Mouse (Mus musculus) neural tube, embryonic 11.5 days (tissue): Measurements from ENCODE around the gene Ggt7. TPM values are rescaled to one million over a fixed set of nuclear protein-coding genes. Genes with fewer than 3 reads are reported as not detected.
"Not testable (repeated sequence)": the region's sequence is repeated elsewhere in the genome, so short reads cannot be mapped to it uniquely, and the experiment has no call there.

ENCODE experiments used
- ATAC-seq: fragments of 200-750 bp; cut with Nextera tagmentation; 2 replicates; pipeline ENCODE4 v1.8.0; 2017; ENCODE audit warnings: moderate number of reproducible peaks, mild to moderate bottlenecking, moderate TSS enrichment, moderate library complexity; ENCODE audit not compliant: insufficient read depth, low FRiP score, low TSS enrichment
- DNase-seq: peaks from one replicate; pipeline ENCODE4 v3.0.0-alpha.2; 2015; ENCODE audit warnings: low spot score
- H3K27ac ChIP-seq: fragments of 300-500 bp; sonication (generic); 2 replicates; pipeline ENCODE4 v1.5.1; 2014; ENCODE audit warnings: low read depth, mild to moderate bottlenecking, low read length
- H3K27me3 ChIP-seq: fragments of 300-500 bp; sonication (generic); 2 replicates; pipeline ENCODE4 v1.6.1; 2014; ENCODE audit warnings: mild to moderate bottlenecking, low read length, mixed read lengths; ENCODE audit not compliant: control insufficient read depth, insufficient read depth
- H3K36me3 ChIP-seq: fragments of 300-500 bp; sonication (generic); 2 replicates; pipeline ENCODE4 v1.6.1; 2014; ENCODE audit warnings: mild to moderate bottlenecking, low read length, moderate library complexity, mixed read lengths; ENCODE audit not compliant: control insufficient read depth, insufficient read depth
- H3K4me1 ChIP-seq: fragments of 300-500 bp; sonication (generic); 2 replicates; pipeline ENCODE4 v1.6.1; 2014; ENCODE audit warnings: low read length, mixed read lengths; ENCODE audit not compliant: control insufficient read depth, insufficient read depth
- H3K4me2 ChIP-seq: fragments of 300-500 bp; sonication (generic); 2 replicates; pipeline ENCODE4 v1.6.1; 2014; ENCODE audit warnings: low read depth, mild to moderate bottlenecking, moderate library complexity
- H3K4me3 ChIP-seq: fragments of 300-500 bp; sonication (generic); 2 replicates; pipeline ENCODE4 v1.5.1; 2014; ENCODE audit warnings: low read depth, low read length
- H3K9ac ChIP-seq: fragments of 300-500 bp; sonication (generic); 2 replicates; pipeline ENCODE4 v1.6.1; 2014; ENCODE audit warnings: mild to moderate bottlenecking, low read length
- H3K9me3 ChIP-seq: fragments of 300-500 bp; sonication (generic); 2 replicates; pipeline ENCODE4 v1.6.1; 2016; ENCODE audit warnings: low read length; ENCODE audit not compliant: control insufficient read depth
- WGBS: fragments of 180-500 bp; shearing (Covaris S2); extraction: QIAGEN DNeasy Blood & Tissue Kit; methylation state at CpG from one replicate; pipeline ENCODE4 v1.1.7; 2014; 5-methylcytosine and 5-hydroxymethylcytosine counted together
- polyA plus RNA-seq: library from polyadenylated mRNA; unstranded; fragments of >200 nt; fragmentation: Nextera tagmentation; extraction: Ambion mirVana; gene quantifications from 2 replicates; pipeline ENCODE4 v1.2.1, GENCODE M21; 2014

Ggt7 gene
- polyA plus RNA-seq, 1 experiment from 2014 or later: 17.1 TPM

GRCm38 (mm10) chr2:155447906-155448305 lies 70.1 kb downstream of the Ggt7 start:
- H3K36me3 ChIP-seq, H3K9ac ChIP-seq, H3K27ac ChIP-seq, H3K9me3 ChIP-seq, H3K4me1 ChIP-seq, DNase-seq, ATAC-seq, H3K27me3 ChIP-seq, H3K4me3 ChIP-seq, H3K4me2 ChIP-seq: not testable (repeated sequence)
- WGBS: 97% methylated on average over 1 of the region's 1 CpGs

GRCm38 (mm10) chr2:155443446-155443845 lies 74.6 kb downstream of the Ggt7 start:
- DNase-seq: no peak
- WGBS: 66% methylated on average over 2 of the region's 2 CpGs

GRCm38 (mm10) chr2:155442916-155443315 lies 75.1 kb downstream of the Ggt7 start:
- WGBS: 90% methylated on average over 4 of the region's 4 CpGs
- ATAC-seq: no peak
- H3K4me3 ChIP-seq: no peak overlapping the region
- no peaks in the 10 kb centered on the region for H3K4me1 ChIP-seq
- DNase-seq: no peak
- H3K4me2 ChIP-seq: no peak overlapping the region
- H3K9me3 ChIP-seq: no peaks in the 10 kb centered on the region
- H3K9ac ChIP-seq: no peak overlapping the region
- no peaks in the 10 kb centered on the region for H3K36me3 ChIP-seq
- H3K27ac ChIP-seq: no peak overlapping the region
- H3K27me3 ChIP-seq: no peaks in the 10 kb centered on the region

More at GRCm38 (mm10) chr2:155443446-155443845, 74.6 kb downstream of the Ggt7 start:
- H3K9ac ChIP-seq: no peak overlapping the region
- no peak overlapping the region for H3K27ac ChIP-seq
- H3K4me2 ChIP-seq: no peak overlapping the region
- ATAC-seq: no peak
- no peaks in the 10 kb centered on the region for H3K27me3 ChIP-seq
- no peaks in the 10 kb centered on the region for H3K36me3 ChIP-seq
- H3K9me3 ChIP-seq: no peaks in the 10 kb centered on the region
- H3K4me1 ChIP-seq: no peaks in the 10 kb centered on the region
- H3K4me3 ChIP-seq: no peak overlapping the region

Other genes starting within 250 kb of the Ggt7 start
- 186 and 191 TPM in 2 replicates for gene Map1lc3a, start 241.9 kb downstream of the Ggt7 start, polyA plus RNA-seq
- gene Pigu, start 160.8 kb downstream of the Ggt7 start, polyA plus RNA-seq: 56.1 and 58.0 TPM in 2 replicates
- 94.0 and 104 TPM in 2 replicates for gene Trp53inp2, start 137.2 kb downstream of the Ggt7 start, polyA plus RNA-seq
- gene Ncoa6, start 44.3 kb downstream of the Ggt7 start, polyA plus RNA-seq: 33.7 and 34.7 TPM in 2 replicates
- 22.0 and 28.8 TPM in 2 replicates for gene Acss2, start 289 bp downstream of the Ggt7 start, polyA plus RNA-seq
- 15.5 and 15.7 TPM in 2 replicates for gene Gss, start 74.6 kb upstream of the Ggt7 start, polyA plus RNA-seq
- gene Myh7b, start 93.0 kb upstream of the Ggt7 start, polyA plus RNA-seq: 1.5 and 1.8 TPM in 2 replicates
- 155 and 166 TPM in 2 replicates for gene Trpc4ap, start 174.1 kb upstream of the Ggt7 start, polyA plus RNA-seq
- gene Edem2, start 211.2 kb upstream of the Ggt7 start, polyA plus RNA-seq: 33.1 and 36.0 TPM in 2 replicates
- gene Gm17581, start 217.6 kb upstream of the Ggt7 start, polyA plus RNA-seq: not detected in 2 replicates
- gene Procr, start 232.9 kb upstream of the Ggt7 start, polyA plus RNA-seq: 2.6 and 2.8 TPM in 2 replicates